Mouse (Mus musculus): Measurements from ENCODE around the gene Pdia4.
"Not testable (repeated sequence)": the region's sequence is repeated elsewhere in the genome, so short reads cannot be mapped to it uniquely, and the experiment has no call there.

Pdia4 gene

GRCm38 (mm10) chr6:47811324-47811723, 1.9 kb downstream of the Pdia4 start:
- DNase-seq (ENCODE audit: low read depth in 1 of 2, low spot score in 2 of 2) = no peak

GRCm38 (mm10) chr6:47810181-47810580, 3.0 kb downstream of the Pdia4 start:
- DNase-seq (ENCODE audit: low read depth in 1 of 2, low spot score in 2 of 2) = no peak

- DNase-seq (ENCODE audit: low read depth in 1 of 2, low spot score in 2 of 2) = no peak
Observed at GRCm38 (mm10) chr6:47809053-47809452, 4.2 kb downstream of the Pdia4 start.

- DNase-seq (ENCODE audit: low read depth in 1 of 2, low spot score in 2 of 2) = no peak
Observed at GRCm38 (mm10) chr6:47808545-47808944, 4.7 kb downstream of the Pdia4 start.

GRCm38 (mm10) chr6:47807419-47807818, 5.8 kb downstream of the Pdia4 start:
- DNase-seq (ENCODE audit: low read depth in 1 of 2, low spot score in 2 of 2) = no peak

GRCm38 (mm10) chr6:47805520-47805919, 7.7 kb downstream of the Pdia4 start:
- no peak for DNase-seq (ENCODE audit: low read depth in 1 of 2, low spot score in 2 of 2)

- DNase-seq (ENCODE audit: low read depth in 1 of 2, low spot score in 2 of 2) = no peak
Observed at GRCm38 (mm10) chr6:47799079-47799478, 14.2 kb downstream of the Pdia4 start.

GRCm38 (mm10) chr6:47794106-47794830, 19.0 kb downstream of the Pdia4 start:
- no peak for DNase-seq (ENCODE audit: low read depth in 1 of 2, low spot score in 2 of 2)

GRCm38 (mm10) chr6:47793284-47793683, 19.9 kb downstream of the Pdia4 start:
- DNase-seq (ENCODE audit: low read depth in 1 of 2, low spot score in 2 of 2) = no peak

GRCm38 (mm10) chr6:47792533-47792932, 20.7 kb downstream of the Pdia4 start:
- no peak for DNase-seq (ENCODE audit: low read depth in 1 of 2, low spot score in 2 of 2)

GRCm38 (mm10) chr6:47790745-47791144, 22.5 kb downstream of the Pdia4 start:
- DNase-seq (ENCODE audit: low read depth in 1 of 2, low spot score in 2 of 2) = no peak

- no peak for DNase-seq (ENCODE audit: low read depth in 1 of 2, low spot score in 2 of 2)
Observed at GRCm38 (mm10) chr6:47788821-47789220, 24.4 kb downstream of the Pdia4 start.

GRCm38 (mm10) chr6:47787941-47788736, 25.1 kb downstream of the Pdia4 start:
- DNase-seq (ENCODE audit: low read depth in 1 of 2, low spot score in 2 of 2) = peak; percentile 64 to 72

GRCm38 (mm10) chr6:47784707-47785412, 28.4 kb downstream of the Pdia4 start:
- no peak for DNase-seq (ENCODE audit: low read depth in 1 of 2, low spot score in 2 of 2)

GRCm38 (mm10) chr6:47781091-47781968, 31.9 kb downstream of the Pdia4 start:
- peak in 1 of 2 experiments; percentile 29 for DNase-seq (ENCODE audit: low read depth in 1 of 2, low spot score in 2 of 2)

- DNase-seq (ENCODE audit: low read depth in 1 of 2, low spot score in 2 of 2) = no peak
Observed at GRCm38 (mm10) chr6:47780576-47781013, 32.6 kb downstream of the Pdia4 start.

GRCm38 (mm10) chr6:47771760-47772159, 41.5 kb downstream of the Pdia4 start:
- DNase-seq (ENCODE audit: low read depth in 1 of 2, low spot score in 2 of 2) = not testable (repeated sequence)

GRCm38 (mm10) chr6:47771113-47771512, 42.1 kb downstream of the Pdia4 start:
- DNase-seq (ENCODE audit: low read depth in 1 of 2, low spot score in 2 of 2) = not testable (repeated sequence)

GRCm38 (mm10) chr6:47769861-47770260, 43.4 kb downstream of the Pdia4 start:
- DNase-seq (ENCODE audit: low read depth in 1 of 2, low spot score in 2 of 2) = not testable (repeated sequence)

GRCm38 (mm10) chr6:47768520-47768919, 44.7 kb downstream of the Pdia4 start:
- DNase-seq (ENCODE audit: low read depth in 1 of 2, low spot score in 2 of 2) = not testable (repeated sequence)

- DNase-seq (ENCODE audit: low read depth in 1 of 2, low spot score in 2 of 2) = not testable (repeated sequence)
Observed at GRCm38 (mm10) chr6:47767355-47767754, 45.9 kb downstream of the Pdia4 start.
